Mouse (Mus musculus): ENCODE data around the gene Pik3r4. TPM values are rescaled to one million over a fixed set of nuclear protein-coding genes. Genes with fewer than 3 reads are reported as not detected.
"Not testable (repeated sequence)": the region's sequence is repeated elsewhere in the genome, so short reads cannot be mapped to it uniquely, and the experiment has no call there.

The Pik3r4 gene
- total RNA-seq, 1 experiment: 26.5 TPM

DNA sequence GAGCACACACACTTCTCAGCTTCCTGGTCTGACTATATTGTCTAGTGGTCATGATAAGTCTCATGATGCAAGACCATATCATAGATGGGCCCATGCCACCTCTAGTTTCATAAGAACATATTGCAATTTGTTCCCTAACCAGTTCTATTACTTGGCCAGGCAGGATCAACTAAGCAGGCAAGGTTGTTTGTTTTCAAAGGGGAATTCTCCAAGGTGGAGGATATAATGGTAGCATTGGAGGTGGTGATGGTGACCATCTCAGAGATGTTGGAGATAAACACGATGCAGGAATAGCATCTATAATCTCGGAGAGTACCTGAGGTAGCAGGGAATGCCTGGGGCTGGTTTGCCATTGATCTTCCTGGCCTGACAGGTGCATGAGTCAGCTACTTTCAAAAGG lies 26.8 kb upstream of the Pik3r4 start:
- Histone ChIP-seq H3K9ac (ENCODE audit: insufficient read depth, low read depth, low read length, poor library complexity, severe bottlenecking) (no peak overlapping the region), H3K4me1 (ENCODE audit: control insufficient read depth in 2 of 2, insufficient read depth in 2 of 2, low read length in 2 of 2, poor library complexity in 1 of 2) (0 out of 4 replicates have a peak, but pooled peaks cover 0 to 2% of the 10 kb centered on the region in 2 experiments), H3K9me3 (ENCODE audit: control insufficient read depth, insufficient read depth, low read depth, low read length) (peaks cover 5% of the 10 kb centered on the region; the same call in 1 of the 2 replicates), H3K4me3 (ENCODE audit: insufficient read depth in 1 of 2, low read depth in 1 of 2, low read length in 2 of 2, poor library complexity in 1 of 2, severe bottlenecking in 1 of 2) (no peak overlapping the region), H3K27ac (ENCODE audit: insufficient read depth, low read depth, low read length, poor library complexity, severe bottlenecking) (no peak overlapping the region), H3K36me3 (ENCODE audit: control insufficient read depth, insufficient read depth, low read length, poor library complexity, severe bottlenecking) (no peaks in the 10 kb centered on the region; the same call in 1 of the 2 replicates)
- no peak for DNase-seq (ENCODE audit: low read depth, low spot score)
- TF ChIP-seq HCFC1 (IDR thresholded peaks at IDR 0.05; ENCODE audit: borderline replicate concordance, insufficient read depth, low read length) (no peak), ZNF384 (IDR thresholded peaks at IDR 0.05; ENCODE audit: low read depth, low read length) (no peak), MAFK (IDR thresholded peaks at IDR 0.05; ENCODE audit: insufficient read depth, low read depth, low read length) (no peak), ZC3H11A (IDR thresholded peaks at IDR 0.05; ENCODE audit: borderline replicate concordance, low read depth, low read length) (no peak), CHD2 (IDR thresholded peaks at IDR 0.05; ENCODE audit: low read depth, low read length) (no peak)
- in situ Hi-C loops (cut with MboI; ENCODE audit: low sequenced_read_pairs in 2 of 2, unreplicated experiment in 2 of 2): no loop called here

- H3K9me3 ChIP-seq (ENCODE audit: control insufficient read depth, insufficient read depth, low read depth, low read length); H3K4me3 ChIP-seq (ENCODE audit: insufficient read depth in 1 of 2, low read depth in 1 of 2, low read length in 2 of 2, poor library complexity in 1 of 2, severe bottlenecking in 1 of 2); in situ Hi-C loops (cut with MboI; ENCODE audit: low sequenced_read_pairs in 2 of 2, unreplicated experiment in 2 of 2); H3K4me1 ChIP-seq (ENCODE audit: control insufficient read depth in 2 of 2, insufficient read depth in 2 of 2, low read length in 2 of 2, poor library complexity in 1 of 2); H3K9ac ChIP-seq (ENCODE audit: insufficient read depth, low read depth, low read length, poor library complexity, severe bottlenecking); H3K27ac ChIP-seq (ENCODE audit: insufficient read depth, low read depth, low read length, poor library complexity, severe bottlenecking); H3K36me3 ChIP-seq (ENCODE audit: control insufficient read depth, insufficient read depth, low read length, poor library complexity, severe bottlenecking): not testable (repeated sequence)
- TF ChIP-seq ZC3H11A (IDR thresholded peaks at IDR 0.05; ENCODE audit: borderline replicate concordance, low read depth, low read length): peak; percentile 86
- peak; percentile 37 for DNase-seq (ENCODE audit: low read depth, low spot score)
Observed at GRCm38 (mm10) chr9:105617274-105617673, 25.5 kb upstream of the Pik3r4 start.

- Histone ChIP-seq H3K36me3 (ENCODE audit: control insufficient read depth, insufficient read depth, low read length, poor library complexity, severe bottlenecking) (no peaks in the 10 kb centered on the region), H3K27ac (ENCODE audit: insufficient read depth, low read depth, low read length, poor library complexity, severe bottlenecking) (no peak overlapping the region), H3K4me3 (ENCODE audit: insufficient read depth in 1 of 2, low read depth in 1 of 2, low read length in 2 of 2, poor library complexity in 1 of 2, severe bottlenecking in 1 of 2) (no peak overlapping the region), H3K4me1 (ENCODE audit: control insufficient read depth in 2 of 2, insufficient read depth in 2 of 2, low read length in 2 of 2, poor library complexity in 1 of 2) (no peaks in the 10 kb centered on the region), H3K9me3 (ENCODE audit: control insufficient read depth, insufficient read depth, low read depth, low read length) (no peaks in the 10 kb centered on the region), H3K9ac (ENCODE audit: insufficient read depth, low read depth, low read length, poor library complexity, severe bottlenecking) (no peak overlapping the region)
- no peak for DNase-seq (ENCODE audit: low read depth, low spot score)
- TF ChIP-seq ZNF384 (IDR thresholded peaks at IDR 0.05; ENCODE audit: low read depth, low read length) (no peak), HCFC1 (IDR thresholded peaks at IDR 0.05; ENCODE audit: borderline replicate concordance, insufficient read depth, low read length) (no peak)
- in situ Hi-C loops (cut with MboI; ENCODE audit: low sequenced_read_pairs in 2 of 2, unreplicated experiment in 2 of 2): no loop called here
Observed at GRCm38 (mm10) chr9:105633961-105634360, 8.8 kb upstream of the Pik3r4 start.

DNA sequence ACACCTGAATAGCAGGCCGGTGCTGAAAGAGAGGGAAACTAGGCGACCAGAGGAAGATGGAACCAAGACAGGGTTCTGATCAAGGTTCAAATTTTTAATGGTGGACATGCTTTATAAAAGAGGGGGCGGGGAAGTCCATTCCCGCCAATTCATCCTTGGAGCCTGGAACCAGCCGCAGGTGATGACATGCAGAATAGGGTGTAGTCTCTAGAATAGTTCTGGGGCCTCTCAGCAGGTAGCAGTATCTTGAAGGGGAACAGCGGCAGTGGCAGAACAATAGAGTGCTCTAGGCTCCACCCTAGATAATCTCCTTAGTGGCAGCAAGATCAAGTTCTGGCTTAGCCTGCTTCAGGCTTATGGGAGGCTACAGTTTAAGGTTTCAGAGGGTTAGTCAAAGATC lies 1.4 kb upstream of the Pik3r4 start:
- Histone ChIP-seq H3K4me3 (ENCODE audit: insufficient read depth in 1 of 2, low read depth in 1 of 2, low read length in 2 of 2, poor library complexity in 1 of 2, severe bottlenecking in 1 of 2) (peak overlapping the region in 1 of 2 experiments; percentile 26; a peak in 1 of 4 replicates), H3K9ac (ENCODE audit: insufficient read depth, low read depth, low read length, poor library complexity, severe bottlenecking) (peak overlapping the region; percentile 55; the same call in 1 of the 2 replicates), H3K36me3 (ENCODE audit: control insufficient read depth, insufficient read depth, low read length, poor library complexity, severe bottlenecking) (peaks cover 11% of the 10 kb centered on the region), H3K4me1 (ENCODE audit: control insufficient read depth in 2 of 2, insufficient read depth in 2 of 2, low read length in 2 of 2, poor library complexity in 1 of 2) (peaks cover 5 to 12% of the 10 kb centered on the region in 2 experiments; a peak in 3 of 4 replicates), H3K27ac (ENCODE audit: insufficient read depth, low read depth, low read length, poor library complexity, severe bottlenecking) (peak overlapping the region; percentile 94)
- in situ Hi-C loops (cut with MboI; ENCODE audit: low sequenced_read_pairs in 2 of 2, unreplicated experiment in 2 of 2); H3K9me3 ChIP-seq (ENCODE audit: control insufficient read depth, insufficient read depth, low read depth, low read length); DNase-seq (ENCODE audit: low read depth, low spot score): not testable (repeated sequence)

GRCm38 (mm10) chr9:105656189-105656588 lies 13.4 kb downstream of the Pik3r4 start:
- H3K36me3 ChIP-seq (ENCODE audit: control insufficient read depth, insufficient read depth, low read length, poor library complexity, severe bottlenecking): peaks cover 18% of the 10 kb centered on the region
- DNase-seq (ENCODE audit: low read depth, low spot score): no peak
- H3K4me1 ChIP-seq (ENCODE audit: control insufficient read depth in 2 of 2, insufficient read depth in 2 of 2, low read length in 2 of 2, poor library complexity in 1 of 2): peaks cover 0 to 4% of the 10 kb centered on the region in 2 experiments; a peak in 1 of 4 replicates
- no peaks in the 10 kb centered on the region for H3K9me3 ChIP-seq (ENCODE audit: control insufficient read depth, insufficient read depth, low read depth, low read length)
- H3K27ac ChIP-seq (ENCODE audit: insufficient read depth, low read depth, low read length, poor library complexity, severe bottlenecking): no peak overlapping the region
- H3K9ac ChIP-seq (ENCODE audit: insufficient read depth, low read depth, low read length, poor library complexity, severe bottlenecking): no peak overlapping the region
- in situ Hi-C loops (cut with MboI; ENCODE audit: low sequenced_read_pairs in 2 of 2, unreplicated experiment in 2 of 2): no loop called here
- TF ChIP-seq ZC3H11A (IDR thresholded peaks at IDR 0.05; ENCODE audit: borderline replicate concordance, low read depth, low read length): no peak
- no peak for TF ChIP-seq ZNF384 (IDR thresholded peaks at IDR 0.05; ENCODE audit: low read depth, low read length)
- no peak for TF ChIP-seq CHD2 (IDR thresholded peaks at IDR 0.05; ENCODE audit: low read depth, low read length)
- TF ChIP-seq MAFK (IDR thresholded peaks at IDR 0.05; ENCODE audit: insufficient read depth, low read depth, low read length): no peak
- TF ChIP-seq HCFC1 (IDR thresholded peaks at IDR 0.05; ENCODE audit: borderline replicate concordance, insufficient read depth, low read length): no peak
- no peak overlapping the region for H3K4me3 ChIP-seq (ENCODE audit: insufficient read depth in 1 of 2, low read depth in 1 of 2, low read length in 2 of 2, poor library complexity in 1 of 2, severe bottlenecking in 1 of 2)
